11 mouse cellular contexts compared by ENCODE assay signal in genomic region chr7:16821091-16821490, GRCm38 (mm10). TPM values are rescaled to one million over a fixed set of nuclear protein-coding genes. Genes with fewer than 3 reads are reported as not detected.
DNase-seq lines count a peak whose midpoint lies in the region; ATAC-seq and TF ChIP-seq lines count a peak whose summit lies in the region.
"Had no signal": no experiment of that assay in that cellular context is flagged by ENCODE, and none has a peak within 500 bp of the region (broad histone marks: within the 10 kb centered on the region; RNA-seq: fewer than 3 reads in every experiment).

No protein-coding gene starts in this region.

- H3K9ac ChIP-seq in hindbrain, embryonic 14.5 days = no peak overlapping the region
- no peak overlapping the region for H3K9ac ChIP-seq in midbrain, embryonic 14.5 days (replicated peaks; ENCODE audit: low read length)
- H3K9ac ChIP-seq in midbrain, embryonic 13.5 days (replicated peaks) = no peak overlapping the region
- H3K9ac ChIP-seq in neural tube, embryonic 13.5 days = peak overlapping the region; percentile 52; the same call in 1 of the 2 replicates
- H3K9ac ChIP-seq: lung, embryonic 15.5 days had no signal

- TF ChIP-seq CTCF in lung, adult 2 months (IDR thresholded peaks at IDR 0.05; ENCODE audit: insufficient read depth, low read length) = no peak

- H3K36me3 ChIP-seq in hindbrain, embryonic 10.5 days = peaks cover 53% of the 10 kb centered on the region
- H3K36me3 ChIP-seq in hindbrain, embryonic 14.5 days (replicated peaks; ENCODE audit: control insufficient read depth, insufficient read depth) = peaks cover 37% of the 10 kb centered on the region
- peaks cover 38% of the 10 kb centered on the region for H3K36me3 ChIP-seq in midbrain, embryonic 14.5 days (ENCODE audit: control insufficient read depth, insufficient read depth, low read length)
- peaks cover 39% of the 10 kb centered on the region for H3K36me3 ChIP-seq in midbrain, embryonic 13.5 days
- H3K36me3 ChIP-seq in neural tube, embryonic 13.5 days = peaks cover 38% of the 10 kb centered on the region

- peak overlapping the region; percentile 11; the same call in 1 of the 2 replicates for H3K4me3 ChIP-seq in hindbrain, embryonic 10.5 days
- no peak overlapping the region for H3K4me3 ChIP-seq in hindbrain, embryonic 14.5 days (replicated peaks; ENCODE audit: low read length)
- H3K4me3 ChIP-seq in midbrain, embryonic 14.5 days (replicated peaks; ENCODE audit: low read depth, low read length) = no peak overlapping the region
- H3K4me3 ChIP-seq in midbrain, embryonic 13.5 days (replicated peaks) = no peak overlapping the region
- H3K4me3 ChIP-seq in neural tube, embryonic 13.5 days = no peak overlapping the region
- no peak overlapping the region for H3K4me3 ChIP-seq in lung, adult 2 months (replicated peaks; ENCODE audit: extremely low read depth, low read depth, low read length)
- H3K4me3 ChIP-seq: lung, embryonic 15.5 days had no signal

- H3K27me3 ChIP-seq in hindbrain, embryonic 10.5 days (ENCODE audit: insufficient read depth, poor library complexity, severe bottlenecking) = no peaks in the 10 kb centered on the region
- H3K27me3 ChIP-seq in hindbrain, embryonic 14.5 days (ENCODE audit: control insufficient read depth, insufficient read depth, low read length) = no peaks in the 10 kb centered on the region
- no peaks in the 10 kb centered on the region for H3K27me3 ChIP-seq in midbrain, embryonic 14.5 days (ENCODE audit: control insufficient read depth, insufficient read depth, low read length)
- no peaks in the 10 kb centered on the region for H3K27me3 ChIP-seq in midbrain, embryonic 13.5 days
- H3K27me3 ChIP-seq in neural tube, embryonic 13.5 days = no peaks in the 10 kb centered on the region
- H3K27me3 ChIP-seq: lung, embryonic 15.5 days had no signal

- H3K4me2 ChIP-seq in hindbrain, embryonic 14.5 days (replicated peaks) = no peak overlapping the region
- 0 out of 2 replicates have a peak overlapping the region, but pooled peaks have one; percentile 7 for H3K4me2 ChIP-seq in midbrain, embryonic 14.5 days (ENCODE audit: low read length)
- no peak overlapping the region for H3K4me2 ChIP-seq in midbrain, embryonic 13.5 days (replicated peaks)
- H3K4me2 ChIP-seq in neural tube, embryonic 13.5 days = no peak overlapping the region
- H3K4me2 ChIP-seq: lung, embryonic 15.5 days had no signal

- H3K9me3 ChIP-seq in hindbrain, embryonic 10.5 days = no peaks in the 10 kb centered on the region
- no peaks in the 10 kb centered on the region for H3K9me3 ChIP-seq in hindbrain, embryonic 14.5 days (ENCODE audit: control insufficient read depth, low read length)
- no peaks in the 10 kb centered on the region for H3K9me3 ChIP-seq in midbrain, embryonic 14.5 days (ENCODE audit: control insufficient read depth, low read length)
- H3K9me3 ChIP-seq in midbrain, embryonic 13.5 days = no peaks in the 10 kb centered on the region
- no peaks in the 10 kb centered on the region for H3K9me3 ChIP-seq in neural tube, embryonic 13.5 days
- H3K9me3 ChIP-seq: lung, embryonic 15.5 days had no signal

- WGBS in hindbrain, embryonic 10.5 days = 20% methylated on average over 3 of the region's 3 CpGs
- 38% methylated on average over 3 of the region's 3 CpGs for WGBS in hindbrain, embryonic 14.5 days
- WGBS in midbrain, embryonic 14.5 days = 41% methylated on average over 3 of the region's 3 CpGs
- WGBS in midbrain, embryonic 13.5 days = 39% methylated on average over 3 of the region's 3 CpGs
- WGBS in neural tube, embryonic 13.5 days = 43% methylated on average over 3 of the region's 3 CpGs
- WGBS in lung, adult 2 months = 51% methylated on average over 3 of the region's 3 CpGs

- DNase-seq in cerebellum, adult 8-10 months = peak; percentile 8
- no peak for DNase-seq in cerebellum, postnatal 4 days (ENCODE audit: low spot score in 2 of 2)
- DNase-seq in hindbrain, embryonic 10.5 days (ENCODE audit: low spot score) = peak; percentile 50
- DNase-seq in hindbrain, embryonic 14.5 days (ENCODE audit: low spot score) = no peak
- no peak for DNase-seq in midbrain, embryonic 14.5 days
- DNase-seq in lung, adult 2 months = no peak
- DNase-seq: gastrocnemius, postnatal 10 days; kidney, adult 9 months had no signal

- no peak for TF ChIP-seq POLR2A in lung, adult 2 months (IDR thresholded peaks at IDR 0.05; ENCODE audit: borderline replicate concordance, extremely low read depth, low read depth, low read length)

- ATAC-seq in hindbrain, embryonic 14.5 days (ENCODE audit: low FRiP score) = no peak
- no peak for ATAC-seq in midbrain, embryonic 14.5 days (ENCODE audit: low FRiP score, low TSS enrichment)
- ATAC-seq in midbrain, embryonic 13.5 days = no peak
- no peak for ATAC-seq in neural tube, embryonic 13.5 days (ENCODE audit: low read depth)

- H3K27ac ChIP-seq in hindbrain, embryonic 10.5 days = no peak overlapping the region
- no peak overlapping the region for H3K27ac ChIP-seq in hindbrain, embryonic 14.5 days
- H3K27ac ChIP-seq in midbrain, embryonic 14.5 days (replicated peaks; ENCODE audit: low read depth, low read length) = no peak overlapping the region
- H3K27ac ChIP-seq in midbrain, embryonic 13.5 days = no peak overlapping the region
- 0 out of 2 replicates have a peak overlapping the region, but pooled peaks have one; percentile 9 for H3K27ac ChIP-seq in neural tube, embryonic 13.5 days (replicated peaks)
- H3K27ac ChIP-seq: lung, embryonic 15.5 days had no signal

- peaks cover 56% of the 10 kb centered on the region for H3K4me1 ChIP-seq in hindbrain, embryonic 10.5 days (replicated peaks)
- peaks cover 42% of the 10 kb centered on the region for H3K4me1 ChIP-seq in hindbrain, embryonic 14.5 days (replicated peaks; ENCODE audit: control insufficient read depth, insufficient read depth, low read length)
- peaks cover 43% of the 10 kb centered on the region for H3K4me1 ChIP-seq in midbrain, embryonic 14.5 days (ENCODE audit: control insufficient read depth, insufficient read depth, low read length)
- peaks cover 70% of the 10 kb centered on the region for H3K4me1 ChIP-seq in midbrain, embryonic 13.5 days (replicated peaks)
- H3K4me1 ChIP-seq in neural tube, embryonic 13.5 days (replicated peaks) = peaks cover 70% of the 10 kb centered on the region
- peaks cover 23% of the 10 kb centered on the region for H3K4me1 ChIP-seq in lung, adult 2 months (ENCODE audit: control insufficient read depth, insufficient read depth, low read length)

RNA-seq across cellular contexts. Expression of gene Fkrp, which starts 4.6 kb away (rescaled TPM):
- polyA plus RNA-seq in hindbrain, embryonic 10.5 days (2016; fragmentation: Nextera tagmentation; extraction: Ambion mirVana) = 29.3 TPM in 2 replicates
- 44.7 and 48.5 TPM in 2 replicates for polyA plus RNA-seq in hindbrain, embryonic 14.5 days (2014; fragmentation: Nextera tagmentation; extraction: Ambion mirVana)
- polyA plus RNA-seq in midbrain, embryonic 14.5 days (2014; fragmentation: Nextera tagmentation; extraction: Ambion mirVana) = 38.5 and 48.7 TPM in 2 replicates
- polyA plus RNA-seq in midbrain, embryonic 13.5 days (2015; fragmentation: Nextera tagmentation; extraction: Ambion mirVana) = 43.9 and 46.1 TPM in 2 replicates
- polyA plus RNA-seq in neural tube, embryonic 13.5 days (2015; fragmentation: Nextera tagmentation; extraction: Ambion mirVana) = 40.0 and 45.9 TPM in 2 replicates
- polyA plus RNA-seq in lung, adult 2 months (2012; rRNA removed) = 41.7 and 42.0 TPM in 2 replicates

RNA-seq across cellular contexts. Expression of gene Strn4, which starts 5.4 kb away (rescaled TPM):
- 120 and 153 TPM in 2 replicates for polyA plus RNA-seq in hindbrain, embryonic 10.5 days (2016; fragmentation: Nextera tagmentation; extraction: Ambion mirVana)
- polyA plus RNA-seq in hindbrain, embryonic 14.5 days (2014; fragmentation: Nextera tagmentation; extraction: Ambion mirVana) = 174 and 197 TPM in 2 replicates
- 213 and 219 TPM in 2 replicates for polyA plus RNA-seq in midbrain, embryonic 14.5 days (2014; fragmentation: Nextera tagmentation; extraction: Ambion mirVana)
- polyA plus RNA-seq in midbrain, embryonic 13.5 days (2015; fragmentation: Nextera tagmentation; extraction: Ambion mirVana) = 184 and 186 TPM in 2 replicates
- polyA plus RNA-seq in neural tube, embryonic 13.5 days (2015; fragmentation: Nextera tagmentation; extraction: Ambion mirVana) = 155 and 174 TPM in 2 replicates
- polyA plus RNA-seq in lung, adult 2 months (2012; rRNA removed) = 164 and 180 TPM in 2 replicates

RNA-seq across cellular contexts. Expression of gene Prkd2, which starts 21.6 kb away (rescaled TPM):
- 11.2 and 12.6 TPM in 2 replicates for polyA plus RNA-seq in hindbrain, embryonic 10.5 days (2016; fragmentation: Nextera tagmentation; extraction: Ambion mirVana)
- polyA plus RNA-seq in hindbrain, embryonic 14.5 days (2014; fragmentation: Nextera tagmentation; extraction: Ambion mirVana) = 5.6 and 5.8 TPM in 2 replicates
- polyA plus RNA-seq in midbrain, embryonic 14.5 days (2014; fragmentation: Nextera tagmentation; extraction: Ambion mirVana) = 4.4 and 5.7 TPM in 2 replicates
- polyA plus RNA-seq in midbrain, embryonic 13.5 days (2015; fragmentation: Nextera tagmentation; extraction: Ambion mirVana) = 6.4 and 6.6 TPM in 2 replicates
- polyA plus RNA-seq in neural tube, embryonic 13.5 days (2015; fragmentation: Nextera tagmentation; extraction: Ambion mirVana) = 6.3 and 6.8 TPM in 2 replicates
- polyA plus RNA-seq in lung, adult 2 months (2012; rRNA removed) = 97.2 and 121 TPM in 2 replicates

RNA-seq across cellular contexts. Expression of gene Slc1a5, which starts 40.0 kb away (rescaled TPM):
- 28.8 and 31.6 TPM in 2 replicates for polyA plus RNA-seq in hindbrain, embryonic 10.5 days (2016; fragmentation: Nextera tagmentation; extraction: Ambion mirVana)
- polyA plus RNA-seq in hindbrain, embryonic 14.5 days (2014; fragmentation: Nextera tagmentation; extraction: Ambion mirVana) = 5.9 and 6.8 TPM in 2 replicates
- polyA plus RNA-seq in midbrain, embryonic 14.5 days (2014; fragmentation: Nextera tagmentation; extraction: Ambion mirVana) = 5.9 and 10.8 TPM in 2 replicates
- polyA plus RNA-seq in midbrain, embryonic 13.5 days (2015; fragmentation: Nextera tagmentation; extraction: Ambion mirVana) = 13.8 and 14.9 TPM in 2 replicates
- polyA plus RNA-seq in neural tube, embryonic 13.5 days (2015; fragmentation: Nextera tagmentation; extraction: Ambion mirVana) = 8.8 and 9.0 TPM in 2 replicates
- polyA plus RNA-seq in lung, adult 2 months (2012; rRNA removed) = 190 and 201 TPM in 2 replicates

RNA-seq across cellular contexts. Expression of gene Dact3, which starts 54.0 kb away (rescaled TPM):
- 3.2 and 4.9 TPM in 2 replicates for polyA plus RNA-seq in hindbrain, embryonic 10.5 days (2016; fragmentation: Nextera tagmentation; extraction: Ambion mirVana)
- polyA plus RNA-seq in hindbrain, embryonic 14.5 days (2014; fragmentation: Nextera tagmentation; extraction: Ambion mirVana) = 5.8 and 6.6 TPM in 2 replicates
- 4.9 and 6.2 TPM in 2 replicates for polyA plus RNA-seq in midbrain, embryonic 14.5 days (2014; fragmentation: Nextera tagmentation; extraction: Ambion mirVana)
- 2.8 and 2.9 TPM in 2 replicates for polyA plus RNA-seq in midbrain, embryonic 13.5 days (2015; fragmentation: Nextera tagmentation; extraction: Ambion mirVana)
- 3.7 and 3.9 TPM in 2 replicates for polyA plus RNA-seq in neural tube, embryonic 13.5 days (2015; fragmentation: Nextera tagmentation; extraction: Ambion mirVana)
- 31.7 and 41.1 TPM in 2 replicates for polyA plus RNA-seq in lung, adult 2 months (2012; rRNA removed)

Comparison
In these comparisons a context has a peak if more than half of its experiments do, and no peak if none do; other contexts are left out.
1. DNase-seq: peak in cerebellum, adult 8-10 months (single experiment) and hindbrain, embryonic 10.5 days (single experiment); none in cerebellum, postnatal 4 days (0 of 2), hindbrain, embryonic 14.5 days (single experiment), midbrain, embryonic 14.5 days (single experiment) and lung, adult 2 months (single experiment).